Mouse (Mus musculus): ENCODE data around the gene Gm20695. TPM values are rescaled to one million over a fixed set of nuclear protein-coding genes. Genes with fewer than 3 reads are reported as not detected.

Gm20695 gene
- polyA plus RNA-seq (2014; fragmentation: Illumina TruSeq; extraction: RNeasy Lipid Tissue Mini Kit (QIAGEN cat#74804); ENCODE audit: insufficient read depth, low read depth, low replicate concordance): 0.39 TPM

DNA sequence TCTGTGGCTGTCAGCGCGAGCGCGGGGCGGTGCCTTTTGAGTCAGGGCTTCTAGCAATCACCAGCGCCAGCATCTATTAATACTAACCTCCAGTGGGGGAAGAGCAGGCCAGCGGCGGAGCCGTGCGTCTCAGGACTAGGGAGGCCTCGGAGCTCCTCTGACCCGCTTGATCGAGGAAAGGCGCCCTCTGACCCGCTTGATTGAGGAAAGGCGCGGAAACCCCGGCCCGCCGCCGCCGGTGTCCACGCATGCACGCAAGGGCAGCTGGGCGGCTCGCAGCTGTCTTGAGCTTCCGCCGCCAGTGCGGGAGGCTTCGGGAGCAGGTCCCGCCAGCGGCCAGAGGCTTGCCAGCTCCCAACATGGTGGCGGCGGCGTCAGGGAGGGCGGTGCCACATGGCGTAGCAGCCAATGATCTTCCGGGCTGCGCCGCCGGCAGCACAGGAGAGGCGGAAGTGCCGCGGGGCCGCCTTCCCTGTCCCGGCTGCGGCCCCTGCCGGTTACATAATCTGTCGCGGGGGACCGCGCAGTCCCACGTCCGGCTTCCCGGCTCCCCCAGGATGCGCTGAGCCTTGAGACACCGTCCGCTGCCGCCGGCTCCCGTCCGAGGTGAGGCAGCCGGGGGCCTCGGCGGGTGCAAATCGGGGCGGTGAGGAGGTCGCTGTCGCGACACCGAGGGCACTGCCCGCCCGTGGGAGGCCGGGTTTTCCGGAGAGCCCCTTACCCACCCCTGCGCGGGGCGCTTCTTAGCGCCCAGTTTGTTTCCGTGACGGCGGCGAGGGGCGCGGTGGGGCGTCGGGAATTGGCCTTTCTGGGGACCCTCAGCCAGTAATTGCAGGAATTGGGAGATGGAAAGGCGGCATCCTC is at the start of gene Gm20695, which contains the start of gene Zfp597:
Gene Gm20695, plus strand, starts transcription at position 448 of the 864 bp plus-strand sequence.
Gene Zfp597, minus strand, starts transcription at position 361 of the 864 bp plus-strand sequence.

DNA sequence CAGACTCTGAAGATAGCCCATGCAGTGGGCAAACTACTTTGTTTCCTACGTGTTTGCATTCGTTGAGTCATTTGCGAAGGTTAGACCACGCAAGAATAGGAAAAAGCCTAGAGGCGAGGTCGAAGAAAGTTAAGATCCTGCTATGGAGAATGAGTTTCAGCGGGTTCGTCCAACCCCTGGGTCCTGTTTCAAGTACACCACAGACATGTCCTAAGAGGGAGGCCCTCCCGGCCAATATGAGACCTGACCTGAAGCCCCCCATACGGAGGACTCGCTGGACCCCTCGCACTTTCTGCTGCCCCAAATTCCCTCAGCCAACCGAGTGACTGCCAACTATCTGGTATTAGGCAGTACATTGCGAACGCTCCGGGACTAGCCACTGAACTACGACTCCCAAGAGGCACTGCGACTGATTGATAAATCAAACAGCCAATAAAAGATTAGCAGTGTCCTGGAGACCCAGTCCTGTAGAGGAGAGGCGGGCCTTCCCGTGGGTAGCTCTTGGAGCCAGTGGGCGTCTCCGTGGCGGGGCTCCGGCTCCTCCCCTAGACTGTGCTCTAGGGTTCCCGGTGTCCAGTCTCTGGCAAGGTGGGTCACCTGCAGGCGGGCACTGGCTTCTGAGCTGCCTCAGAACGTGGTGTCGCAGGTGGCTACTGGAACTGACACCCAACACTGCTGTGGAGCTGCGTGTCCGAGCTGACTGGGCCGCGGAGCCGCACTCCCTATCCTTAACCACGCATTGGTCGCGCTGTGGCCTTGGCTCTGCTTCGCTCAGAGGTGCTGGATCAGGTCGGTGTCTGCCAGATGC is 37.5 kb upstream of the Gm20695 start, which contains the start of gene Zfp174:
Gene Zfp174, plus strand, starts transcription at position 558 of the 808 bp plus-strand sequence.

DNA sequence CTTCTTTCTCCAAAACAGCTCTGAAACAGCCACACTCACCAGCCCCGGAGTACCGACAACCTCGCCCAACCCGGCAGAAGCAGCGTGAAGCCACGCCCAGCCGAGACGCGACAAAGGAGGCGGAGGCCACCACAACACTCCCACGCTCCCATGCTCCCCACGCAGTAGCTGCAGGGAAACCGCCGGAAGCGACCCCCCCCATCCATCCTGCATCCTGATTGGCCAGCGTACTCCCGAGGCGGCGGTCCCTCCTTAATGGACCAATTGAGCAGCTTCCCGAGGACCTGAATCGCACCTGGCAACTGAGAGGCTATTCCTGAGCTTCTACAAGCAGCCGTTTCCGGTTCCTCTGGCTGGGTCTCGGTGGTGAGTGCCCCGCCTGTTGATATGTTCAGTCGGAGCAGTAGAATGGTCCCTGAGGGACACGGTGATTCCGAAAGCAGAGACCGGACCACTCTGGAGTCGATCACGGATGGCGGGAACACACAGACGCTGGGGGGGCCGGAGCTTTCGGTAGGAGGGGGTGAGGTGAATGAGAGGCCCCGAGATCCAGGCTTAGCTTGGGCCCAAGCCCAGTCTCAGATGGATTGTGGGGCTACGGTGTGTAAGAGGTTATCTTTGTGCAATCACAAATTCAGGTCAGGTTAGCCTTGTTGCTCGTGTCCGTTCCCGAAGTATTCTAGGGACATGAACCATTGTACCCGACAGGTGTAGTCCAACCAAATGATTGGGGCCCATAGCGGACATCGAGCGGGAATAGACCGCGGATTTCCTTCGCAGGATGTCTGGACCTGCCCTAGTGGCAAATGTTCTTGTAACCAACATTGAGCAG is 12.0 kb upstream of the Gm20695 start, which contains the start of gene Naa60:
Gene Naa60, plus strand, starts transcription at position 160 of the 832 bp plus-strand sequence.

DNA sequence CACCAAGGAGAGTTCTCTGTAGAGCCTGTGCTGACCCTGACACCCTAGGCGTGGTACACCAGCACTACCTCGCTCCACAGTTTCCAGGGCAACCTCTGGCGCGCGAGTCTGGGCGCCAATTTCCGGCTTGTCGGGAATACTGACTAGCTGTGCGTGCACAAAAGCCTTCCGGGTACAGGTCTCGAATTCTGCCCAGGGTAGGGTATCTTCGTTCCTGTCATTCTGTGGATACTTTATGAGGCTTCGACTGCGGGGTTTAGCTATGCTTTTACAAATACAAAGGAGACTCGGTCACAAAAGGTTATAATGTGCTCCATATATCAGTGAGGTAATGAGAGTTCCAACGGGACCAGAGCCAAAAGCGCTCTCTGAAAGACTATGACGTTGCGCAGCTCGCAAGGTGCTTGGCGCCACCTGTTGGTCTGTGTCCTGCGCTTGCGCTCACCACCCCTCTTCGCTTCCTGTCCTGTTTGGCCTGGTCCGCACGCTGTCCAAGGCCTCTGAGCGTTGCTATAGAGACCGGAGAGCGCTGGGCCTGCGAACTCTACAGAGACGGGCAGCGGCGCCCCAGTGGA is 24.2 kb downstream of the Gm20695 start, which contains the start of the genes 1700037C18Rik and Cluap1:
Gene 1700037C18Rik, minus strand, starts transcription at position 153 of the 575 bp plus-strand sequence.
Gene Cluap1, plus strand, starts transcription at position 265 of the 575 bp plus-strand sequence.

Other genes with a start within 250 kb of the Gm20695 start
- 0.71 TPM for gene Mefv, start 166.6 kb upstream of the Gm20695 start, polyA plus RNA-seq (2014; fragmentation: Illumina TruSeq; extraction: RNeasy Lipid Tissue Mini Kit (QIAGEN cat#74804); ENCODE audit: insufficient read depth, low read depth, low replicate concordance)
- gene Zfp263, start 140.6 kb upstream of the Gm20695 start, polyA plus RNA-seq (2014; fragmentation: Illumina TruSeq; extraction: RNeasy Lipid Tissue Mini Kit (QIAGEN cat#74804); ENCODE audit: insufficient read depth, low read depth, low replicate concordance): 11.0 TPM
- not detected for gene Olfr15, start 53.8 kb upstream of the Gm20695 start, polyA plus RNA-seq (2014; fragmentation: Illumina TruSeq; extraction: RNeasy Lipid Tissue Mini Kit (QIAGEN cat#74804); ENCODE audit: insufficient read depth, low read depth, low replicate concordance)
- gene Zfp174, start 37.4 kb upstream of the Gm20695 start, polyA plus RNA-seq (2014; fragmentation: Illumina TruSeq; extraction: RNeasy Lipid Tissue Mini Kit (QIAGEN cat#74804); ENCODE audit: insufficient read depth, low read depth, low replicate concordance): 0.40 TPM
- 27.7 TPM for gene Naa60, start 12.3 kb upstream of the Gm20695 start, polyA plus RNA-seq (2014; fragmentation: Illumina TruSeq; extraction: RNeasy Lipid Tissue Mini Kit (QIAGEN cat#74804); ENCODE audit: insufficient read depth, low read depth, low replicate concordance)
- 6.5 TPM for gene Zfp597, start 87 bp upstream of the Gm20695 start, polyA plus RNA-seq (2014; fragmentation: Illumina TruSeq; extraction: RNeasy Lipid Tissue Mini Kit (QIAGEN cat#74804); ENCODE audit: insufficient read depth, low read depth, low replicate concordance)
- 15.3 TPM for gene 1700037C18Rik, start 24.0 kb downstream of the Gm20695 start, polyA plus RNA-seq (2014; fragmentation: Illumina TruSeq; extraction: RNeasy Lipid Tissue Mini Kit (QIAGEN cat#74804); ENCODE audit: insufficient read depth, low read depth, low replicate concordance)
- 17.5 TPM for gene Cluap1, start 24.2 kb downstream of the Gm20695 start, polyA plus RNA-seq (2014; fragmentation: Illumina TruSeq; extraction: RNeasy Lipid Tissue Mini Kit (QIAGEN cat#74804); ENCODE audit: insufficient read depth, low read depth, low replicate concordance)
- gene Nlrc3, start 92.0 kb downstream of the Gm20695 start, polyA plus RNA-seq (2014; fragmentation: Illumina TruSeq; extraction: RNeasy Lipid Tissue Mini Kit (QIAGEN cat#74804); ENCODE audit: insufficient read depth, low read depth, low replicate concordance): 1.00 TPM
- gene Slx4, start 119.1 kb downstream of the Gm20695 start, polyA plus RNA-seq (2014; fragmentation: Illumina TruSeq; extraction: RNeasy Lipid Tissue Mini Kit (QIAGEN cat#74804); ENCODE audit: insufficient read depth, low read depth, low replicate concordance): 5.6 TPM
- not detected for gene Dnase1, start 152.3 kb downstream of the Gm20695 start, polyA plus RNA-seq (2014; fragmentation: Illumina TruSeq; extraction: RNeasy Lipid Tissue Mini Kit (QIAGEN cat#74804); ENCODE audit: insufficient read depth, low read depth, low replicate concordance)
- 39.3 TPM for gene Trap1, start 193.2 kb downstream of the Gm20695 start, polyA plus RNA-seq (2014; fragmentation: Illumina TruSeq; extraction: RNeasy Lipid Tissue Mini Kit (QIAGEN cat#74804); ENCODE audit: insufficient read depth, low read depth, low replicate concordance)